Mouse (Mus musculus) cerebellum, adult 8-10 months (tissue): ENCODE results near the gene Adcy3.

ENCODE experiments used
- DNase-seq: peaks from one replicate; pipeline ENCODE4 v3.0.0; 2022

Gene Adcy3

DNA sequence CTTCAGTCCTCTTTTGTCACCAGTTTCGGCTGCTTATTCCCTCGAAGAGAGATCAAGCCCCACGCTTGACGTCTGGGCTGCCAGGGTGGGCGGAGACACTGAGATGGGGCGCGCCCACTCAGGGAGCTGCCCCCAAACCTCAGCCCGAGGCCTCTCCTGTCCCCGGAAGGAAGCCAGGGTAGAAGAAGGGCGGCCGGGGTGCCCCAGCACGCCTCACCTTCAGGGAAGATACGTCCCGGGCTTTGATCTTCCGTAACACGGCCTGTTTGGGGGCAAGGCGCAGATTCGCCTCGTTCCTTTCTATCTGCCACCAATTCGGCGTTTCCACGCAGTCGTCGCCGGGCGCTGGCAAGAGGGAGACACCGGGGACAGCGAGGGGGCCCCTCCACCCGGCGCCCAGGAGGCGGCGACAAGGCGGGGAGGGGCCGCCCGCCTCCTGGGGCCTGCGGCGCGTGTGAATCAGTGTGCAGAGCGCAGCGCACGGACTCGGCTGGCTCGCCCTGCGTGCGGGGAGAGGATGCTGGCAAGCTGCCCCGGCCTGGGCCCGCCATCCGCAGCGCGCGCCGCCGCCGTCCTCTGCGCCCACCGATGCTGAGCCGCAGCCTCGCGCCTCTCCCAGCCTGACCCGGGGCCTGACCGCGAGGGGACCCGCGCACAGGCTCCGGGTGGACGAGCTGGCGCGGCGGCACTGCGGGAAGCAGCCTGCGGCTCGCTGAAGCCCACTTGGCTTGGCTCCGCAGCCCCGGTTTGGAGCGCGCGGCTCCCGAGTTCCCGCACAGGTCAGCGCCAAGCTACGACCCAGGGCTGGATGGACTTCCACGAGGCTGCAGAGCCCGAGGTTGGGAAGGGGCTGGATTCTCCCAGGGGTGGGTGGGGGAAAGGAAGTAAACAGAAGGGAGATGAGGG, at the start of gene Adcy3:
TSS of gene Adcy3 (plus strand) at position 163 of the 906 bp plus-strand sequence.
- DNase-seq: peak; percentile 72

DNA sequence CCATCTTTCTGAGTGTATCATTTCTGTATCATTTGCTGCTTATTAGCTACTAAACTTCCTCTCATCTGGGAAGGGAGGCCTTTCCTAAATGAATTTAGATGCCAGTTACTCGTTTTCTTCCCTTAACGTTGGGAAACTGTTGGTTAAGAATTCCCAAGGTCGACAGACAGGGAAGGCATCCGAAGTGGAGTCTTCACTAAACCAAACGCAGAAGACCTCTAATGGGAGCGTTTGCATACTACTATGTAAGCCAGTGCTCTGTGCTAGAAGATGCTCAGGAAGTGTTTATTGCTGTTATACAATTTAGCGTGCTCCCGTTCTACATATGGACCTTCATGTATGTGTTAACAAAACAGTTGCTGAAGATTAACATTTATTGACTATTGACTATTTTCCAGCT, 49.5 kb upstream of the Adcy3 start:
- no peak for DNase-seq

DNA sequence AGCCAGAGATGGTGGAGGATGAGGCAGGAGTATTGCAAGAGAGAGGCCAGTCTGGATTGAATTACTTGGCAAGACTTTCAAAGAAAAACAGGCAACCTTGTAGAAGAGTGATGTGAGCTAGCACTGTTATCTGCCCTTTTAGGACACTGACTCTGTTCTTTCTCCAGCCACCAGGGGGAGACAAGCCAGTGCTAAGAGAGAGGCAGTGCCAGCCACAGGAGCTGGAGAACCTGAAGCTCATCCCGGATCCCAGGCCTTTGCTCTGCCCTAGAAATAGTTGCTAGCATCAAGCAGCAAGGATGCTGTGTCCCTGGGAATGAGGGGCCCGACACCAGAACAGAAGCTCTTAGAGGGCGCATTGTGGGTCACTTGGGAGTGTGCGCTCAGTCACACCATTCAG, 25.5 kb upstream of the Adcy3 start:
- DNase-seq: peak; percentile 79

DNA sequence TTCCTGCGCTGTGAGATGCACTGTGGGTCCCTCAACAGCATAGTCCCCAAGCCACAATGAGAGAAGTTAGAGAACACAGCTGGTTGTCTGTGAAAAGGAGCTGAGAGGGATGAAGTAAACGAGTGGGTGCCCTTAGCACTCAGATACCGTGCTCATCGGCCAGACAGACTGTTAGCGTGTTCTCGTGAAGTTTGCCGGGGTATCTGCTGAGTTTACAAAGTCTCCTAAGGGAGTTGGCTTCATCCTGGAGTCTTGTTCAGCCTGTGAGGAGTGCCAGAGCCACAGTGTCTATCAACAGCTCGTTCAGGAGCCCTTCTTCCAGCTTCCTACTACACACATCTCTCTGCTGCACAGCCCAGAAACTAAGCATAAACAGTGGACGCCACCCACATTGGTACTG, 16.8 kb upstream of the Adcy3 start:
- DNase-seq: no peak

DNA sequence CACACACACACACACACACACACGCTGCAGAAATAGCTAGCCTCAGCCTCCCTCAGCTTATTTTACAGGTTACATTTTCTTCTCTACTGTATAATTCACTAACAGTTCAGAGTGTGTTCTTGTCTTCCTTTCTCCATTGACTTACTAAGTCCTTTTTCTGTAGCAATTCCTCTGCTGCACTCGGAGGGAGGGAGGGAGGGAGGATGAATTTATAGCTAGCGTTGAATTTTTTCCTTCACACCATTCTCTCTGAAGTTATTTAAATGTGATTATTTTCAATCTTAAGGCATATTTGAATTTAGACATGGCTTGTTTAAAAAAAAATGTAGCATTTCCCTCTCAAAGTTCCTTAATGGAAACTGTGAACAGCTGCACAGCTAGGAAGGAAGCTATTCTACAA, 15.8 kb upstream of the Adcy3 start:
- no peak for DNase-seq

DNA sequence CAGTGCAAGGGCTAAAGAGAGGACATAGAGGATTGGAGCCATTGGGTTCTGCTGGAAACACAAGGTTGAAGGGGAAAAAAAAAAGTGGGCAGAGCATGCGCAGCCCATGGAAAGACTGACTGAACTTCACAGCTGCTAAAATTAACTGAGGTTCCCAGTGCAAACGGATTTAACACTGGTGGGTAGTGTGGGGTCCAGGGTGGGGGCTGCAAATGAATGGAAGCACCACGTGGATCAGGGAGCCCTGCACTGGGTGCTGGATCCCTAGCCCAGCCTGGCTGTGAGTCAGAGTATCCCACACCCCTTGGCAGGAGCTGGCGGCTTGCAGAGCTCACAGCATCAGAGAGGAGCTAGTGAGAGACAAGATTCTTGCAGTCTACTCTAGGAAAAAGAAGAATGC, 15.3 kb upstream of the Adcy3 start:
- DNase-seq: no peak

DNA sequence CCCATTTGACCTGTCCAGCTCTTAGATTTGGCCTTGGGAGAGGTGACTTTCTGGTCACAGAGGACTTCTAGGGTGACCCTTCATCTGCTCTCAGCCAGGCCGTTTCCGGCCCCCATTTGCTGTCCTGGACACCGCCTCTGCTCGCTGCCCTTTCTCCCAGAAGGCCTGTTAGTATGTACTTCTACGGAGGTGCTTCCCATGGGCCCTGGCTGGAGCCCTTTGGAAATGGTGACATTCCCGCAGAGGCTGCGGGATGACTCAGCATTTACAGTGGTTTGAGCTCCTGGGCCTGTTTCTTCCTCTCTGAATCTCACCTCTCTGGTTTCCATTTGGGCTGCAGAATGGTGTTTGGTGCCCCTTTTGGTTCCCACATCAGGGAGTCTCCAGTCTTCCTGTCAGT, 5.6 kb upstream of the Adcy3 start:
- DNase-seq: no peak

DNA sequence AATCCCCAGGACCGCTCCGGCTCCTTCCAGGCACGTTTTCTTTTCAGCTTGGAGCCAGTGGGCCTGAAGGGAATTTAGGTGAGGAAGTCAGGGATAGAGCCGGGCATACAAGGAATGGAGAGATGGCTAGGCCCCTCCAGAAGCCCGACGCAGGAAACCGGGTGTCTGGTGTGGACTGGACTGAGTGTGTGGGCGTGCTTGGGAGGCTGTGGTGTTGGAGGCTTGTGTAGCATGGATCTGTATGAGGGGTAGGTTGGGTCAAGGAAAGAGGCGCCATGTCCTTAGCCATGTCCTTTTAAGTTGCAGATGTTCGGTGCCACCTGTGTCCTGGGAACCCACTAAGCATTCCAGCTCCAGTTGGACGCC, 927 bp downstream of the Adcy3 start:
- no peak for DNase-seq

DNA sequence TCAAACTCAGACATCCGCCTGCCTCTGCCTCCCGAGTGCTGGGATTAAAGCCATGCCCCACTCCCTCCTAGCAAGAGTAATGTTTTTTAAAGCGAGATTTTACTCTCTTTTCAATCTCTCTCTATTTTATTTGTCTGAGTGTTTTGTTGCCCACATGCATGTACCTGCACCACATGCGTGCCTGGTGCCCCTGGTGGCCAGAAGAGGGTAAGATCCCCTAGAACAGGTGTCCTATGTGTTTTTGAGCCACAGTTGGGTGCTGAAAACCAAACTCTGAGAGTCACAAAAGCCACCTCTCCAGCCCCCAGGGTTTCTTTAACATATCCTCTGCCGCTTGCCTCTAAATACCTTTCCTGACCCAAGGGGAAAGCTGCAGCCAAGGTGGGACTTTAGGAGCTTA, 10.3 kb downstream of the Adcy3 start:
- no peak for DNase-seq

DNA sequence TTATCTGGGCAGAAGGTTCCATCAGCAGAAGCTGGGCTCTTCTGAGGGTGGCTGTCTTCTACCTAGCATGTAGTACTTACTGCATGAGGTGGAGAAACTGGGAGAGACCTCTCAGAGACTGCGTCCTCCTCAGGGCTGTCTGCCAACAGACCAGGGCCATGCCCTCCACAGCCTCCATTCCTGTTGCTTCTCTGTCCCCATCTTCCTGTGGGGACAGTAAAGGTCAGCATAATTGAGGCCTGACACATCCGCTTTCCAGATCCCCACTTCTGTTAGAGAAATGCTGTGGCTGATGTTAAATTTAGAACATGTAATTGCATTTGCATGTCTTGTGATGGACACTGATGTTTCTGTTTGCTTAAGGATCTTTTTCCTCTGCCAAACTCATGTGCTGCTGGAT, 18.0 kb downstream of the Adcy3 start:
- DNase-seq: no peak

DNA sequence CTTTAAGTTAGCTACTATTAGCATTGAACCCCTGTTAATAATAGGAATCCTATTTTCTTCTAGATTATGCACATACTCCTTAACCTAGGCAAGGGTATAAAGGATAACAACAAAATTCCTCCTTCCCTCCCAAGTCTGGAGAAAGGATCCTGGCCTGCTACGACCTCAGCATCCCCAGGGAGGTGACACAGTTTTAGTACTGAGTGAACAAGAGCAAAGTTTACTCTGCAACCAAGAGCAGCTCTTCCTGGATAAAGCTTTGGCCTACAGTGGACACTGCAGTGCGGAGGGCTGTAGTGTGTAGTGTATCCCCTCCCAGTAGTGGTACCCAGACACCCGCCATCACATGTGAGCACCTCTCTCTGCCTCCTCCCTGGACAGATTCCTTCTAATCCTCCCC, 19.1 kb downstream of the Adcy3 start:
- DNase-seq: no peak

DNA sequence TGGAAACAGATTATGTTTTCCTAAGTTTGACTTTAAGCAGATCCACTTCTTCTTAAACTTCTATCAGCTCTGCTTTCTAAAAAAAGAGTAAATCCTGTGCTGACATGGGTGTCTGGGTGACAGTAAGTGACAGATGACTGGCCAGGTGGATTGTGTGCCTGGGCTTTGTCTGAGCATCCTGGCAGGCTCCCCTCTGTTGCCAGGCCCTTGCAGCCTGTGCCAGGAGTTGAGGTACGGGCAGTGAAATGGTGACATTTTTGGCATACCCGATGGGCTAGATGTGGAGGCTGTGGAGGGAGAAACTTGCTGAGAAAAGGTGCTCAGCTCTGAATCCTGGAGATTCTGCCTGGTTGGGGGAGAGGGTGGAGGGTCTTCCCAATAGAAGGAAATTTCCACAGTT, 24.6 kb downstream of the Adcy3 start:
- DNase-seq: peak; percentile 81

DNA sequence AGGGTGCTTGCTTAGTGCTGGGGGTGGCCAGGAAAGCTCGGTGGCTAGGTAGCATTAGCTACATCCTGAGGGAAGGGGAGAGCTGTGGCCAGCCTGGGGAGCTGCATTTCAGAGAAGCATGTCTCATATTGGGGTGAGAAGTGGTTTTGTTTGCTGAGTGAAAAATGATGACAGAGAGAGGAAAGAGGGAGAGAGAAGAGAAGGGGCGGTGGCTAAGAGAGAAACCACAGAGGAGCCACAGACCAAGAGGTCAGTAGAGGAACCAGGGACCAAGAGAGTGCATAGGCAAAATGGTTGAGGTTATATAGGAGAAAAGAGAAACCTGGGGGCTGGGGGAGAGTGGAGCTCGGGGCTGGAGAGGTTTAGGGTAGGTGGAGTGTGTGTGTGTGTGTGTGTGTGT, 25.3 kb downstream of the Adcy3 start:
- DNase-seq: no peak

DNA sequence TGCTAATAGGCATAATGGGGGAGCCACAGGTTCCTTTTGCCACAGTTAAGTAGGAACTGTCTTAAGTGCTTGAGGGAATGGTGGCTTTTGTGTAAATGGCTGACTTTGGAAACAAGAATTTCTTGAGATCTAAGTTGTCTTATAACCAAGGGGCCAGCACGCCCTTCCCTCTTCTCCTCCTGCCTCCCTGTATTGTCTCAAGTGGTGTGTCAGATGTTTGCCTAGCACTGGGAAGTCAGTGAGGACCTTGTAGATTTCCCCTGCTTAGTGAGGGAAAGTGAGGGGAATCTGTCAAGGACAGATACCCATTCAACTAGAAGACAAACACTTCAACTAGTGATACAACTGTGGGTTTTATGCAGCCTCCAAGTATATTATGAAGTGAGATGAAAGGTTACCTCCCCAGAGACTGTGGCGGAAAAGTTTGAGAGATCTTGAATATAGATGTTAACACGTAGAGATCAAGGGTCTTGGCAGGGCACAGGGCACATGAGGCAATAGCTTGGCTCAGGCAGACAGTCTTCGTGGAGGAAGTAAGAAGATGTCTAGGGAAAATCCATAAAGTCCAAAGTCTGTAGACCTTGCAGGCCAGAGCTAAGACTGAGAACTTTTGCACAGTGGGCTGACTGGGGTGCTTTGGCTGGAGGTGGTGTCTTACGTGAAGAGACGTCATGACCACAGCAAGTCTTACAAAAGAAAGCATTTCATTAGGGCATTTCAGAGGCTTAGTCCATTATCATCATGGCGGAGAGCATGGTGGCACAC, 26.1 kb downstream of the Adcy3 start:
- no peak for DNase-seq

DNA sequence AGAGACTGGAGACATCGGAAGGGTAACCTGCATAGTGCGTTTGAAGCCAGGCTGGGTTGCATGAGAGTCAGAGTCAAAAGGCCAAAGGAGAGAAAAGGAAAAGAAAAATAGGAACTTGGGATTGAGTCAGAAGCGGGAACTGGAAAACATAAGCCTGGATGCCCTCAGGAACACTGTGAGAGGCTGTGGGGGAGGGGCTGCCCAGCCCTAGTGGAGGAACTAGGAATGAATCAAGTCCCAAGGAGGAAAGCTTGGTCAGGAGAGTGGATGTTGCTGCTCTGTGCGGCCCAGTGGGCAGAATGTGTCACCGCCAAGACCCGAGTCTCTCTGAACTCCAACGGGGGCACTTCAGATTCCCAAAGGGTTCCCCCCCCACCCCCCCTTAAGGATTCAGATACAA, 27.4 kb downstream of the Adcy3 start:
- DNase-seq: no peak

DNA sequence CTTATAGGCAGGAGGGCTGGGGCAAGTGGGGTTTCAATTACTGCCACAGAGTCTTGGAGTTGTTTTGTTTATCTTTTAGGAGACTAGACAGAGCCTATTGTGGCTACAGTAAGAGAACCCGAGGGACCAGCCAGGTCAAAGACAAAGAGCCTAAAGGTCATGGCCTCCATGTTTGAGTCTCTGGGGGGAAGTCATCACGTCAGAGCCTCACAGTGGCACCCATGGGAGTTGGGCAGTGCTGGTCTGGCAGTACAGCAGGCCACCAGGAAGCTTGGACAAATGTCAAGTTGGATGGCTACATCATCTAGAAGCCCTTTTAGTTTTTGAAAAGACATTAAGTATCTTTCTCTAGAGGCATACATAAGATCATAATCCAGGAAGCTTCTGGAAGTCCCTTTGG, 30.0 kb downstream of the Adcy3 start:
- DNase-seq: no peak

DNA sequence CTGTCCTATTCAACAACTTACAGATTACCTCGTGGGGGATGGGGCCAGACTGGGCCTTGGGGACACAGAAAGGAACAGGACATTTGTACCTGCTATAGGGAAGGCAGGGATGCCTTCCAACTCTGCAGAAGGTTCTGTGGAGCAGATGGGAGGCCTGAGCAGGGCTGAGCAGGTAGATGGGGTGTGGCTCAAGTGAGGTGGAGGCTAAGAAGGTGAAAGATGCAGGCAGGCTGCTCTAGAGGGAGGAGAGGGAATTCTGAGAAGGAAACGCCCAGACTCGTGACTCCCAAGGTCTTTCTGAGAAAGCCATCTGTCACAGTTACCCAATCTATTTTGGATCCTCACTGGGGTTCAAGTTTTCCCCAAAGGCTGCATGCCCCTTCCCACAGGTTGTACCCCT, 34.1 kb downstream of the Adcy3 start:
- DNase-seq: no peak

DNA sequence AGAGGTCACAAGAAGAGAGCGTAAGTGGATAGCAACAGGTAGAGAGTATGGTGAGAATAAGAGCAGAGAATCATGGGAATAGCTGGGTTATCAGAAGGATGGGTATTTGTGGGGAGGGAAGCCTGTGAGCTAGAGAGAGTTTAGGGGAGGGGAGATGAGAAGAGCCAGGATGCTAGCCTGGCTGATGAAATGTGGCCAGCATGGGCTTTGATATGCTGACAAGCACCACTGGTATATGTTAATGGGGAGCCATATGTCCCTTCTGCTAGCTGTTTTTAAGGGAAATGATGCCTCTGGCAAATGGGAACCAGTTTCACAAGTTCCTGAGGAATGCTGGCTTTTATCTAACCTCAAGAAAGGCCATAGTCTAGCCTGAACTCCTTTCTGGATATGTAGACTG, 36.2 kb downstream of the Adcy3 start:
- no peak for DNase-seq

DNA sequence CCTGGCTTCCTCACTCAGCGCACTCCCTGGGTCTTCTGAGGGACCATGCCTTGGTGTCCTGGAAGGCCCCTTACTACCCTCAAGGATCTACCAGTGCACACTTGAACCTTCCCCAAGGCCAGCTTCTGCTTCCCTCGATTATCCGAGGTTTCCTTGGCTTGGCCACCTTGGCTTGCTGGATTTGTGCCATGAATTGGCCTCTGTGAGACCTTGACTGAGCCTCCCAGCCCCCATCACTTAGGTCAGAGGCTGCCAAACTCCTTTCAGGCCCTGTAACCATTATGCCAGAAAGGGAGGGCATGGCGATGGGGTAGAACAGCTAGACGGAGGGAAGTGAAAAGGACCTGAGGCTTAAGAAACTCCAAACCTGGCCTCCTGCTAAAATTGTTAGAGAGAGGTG, 36.7 kb downstream of the Adcy3 start:
- DNase-seq: no peak

DNA sequence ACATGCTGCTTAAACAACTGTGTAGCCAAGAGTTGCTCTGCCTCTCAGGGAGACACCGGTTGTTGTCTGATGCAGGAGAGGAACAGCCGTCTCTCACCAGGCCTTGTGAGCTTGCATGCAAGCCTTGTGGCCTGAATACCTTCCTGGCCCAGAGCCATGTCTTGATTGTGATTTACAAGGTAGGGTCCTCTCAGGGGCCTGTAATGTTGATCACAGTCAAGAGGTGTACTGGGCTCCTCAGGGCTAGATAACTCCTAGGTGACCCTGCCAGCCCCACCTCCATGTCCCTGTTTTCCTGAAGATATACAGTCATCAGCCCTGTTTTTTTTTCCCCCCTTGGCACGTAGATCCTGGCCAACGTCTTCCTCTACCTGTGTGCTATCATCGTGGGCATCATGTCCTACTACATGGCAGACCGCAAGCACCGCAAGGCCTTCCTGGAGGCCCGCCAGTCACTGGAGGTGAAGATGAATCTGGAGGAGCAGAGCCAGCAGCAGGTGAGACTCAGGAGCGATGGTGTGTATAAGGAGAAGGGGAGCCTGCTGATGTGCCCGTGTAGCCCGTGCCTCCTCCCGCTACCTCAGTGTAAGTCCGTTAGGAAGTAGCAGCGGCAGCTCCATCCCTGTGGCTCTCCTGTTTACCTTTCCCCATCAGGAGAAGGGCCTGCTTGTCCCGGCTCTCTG, 40.3 kb downstream of the Adcy3 start:
- DNase-seq: peak; percentile 64

DNA sequence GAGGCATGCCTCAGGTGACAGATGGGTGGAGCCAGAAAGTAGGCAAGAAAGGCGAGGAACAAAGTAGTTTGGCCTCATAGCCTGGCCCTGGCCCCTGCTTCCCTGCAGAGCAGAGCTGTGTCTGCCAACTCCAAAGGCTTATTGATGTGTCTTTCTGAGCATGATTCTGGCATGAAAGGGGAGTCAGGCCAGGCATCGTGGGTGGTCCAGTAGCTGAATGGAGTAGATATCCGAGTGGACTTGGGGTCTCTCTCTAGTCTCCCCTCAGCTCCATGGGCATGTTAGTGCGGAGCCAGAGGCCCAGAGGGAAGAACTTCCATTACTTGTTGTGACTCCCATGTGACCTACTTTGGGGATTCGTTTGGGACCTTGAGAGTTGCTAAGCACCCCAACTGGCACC, 45.9 kb downstream of the Adcy3 start:
- no peak for DNase-seq

DNA sequence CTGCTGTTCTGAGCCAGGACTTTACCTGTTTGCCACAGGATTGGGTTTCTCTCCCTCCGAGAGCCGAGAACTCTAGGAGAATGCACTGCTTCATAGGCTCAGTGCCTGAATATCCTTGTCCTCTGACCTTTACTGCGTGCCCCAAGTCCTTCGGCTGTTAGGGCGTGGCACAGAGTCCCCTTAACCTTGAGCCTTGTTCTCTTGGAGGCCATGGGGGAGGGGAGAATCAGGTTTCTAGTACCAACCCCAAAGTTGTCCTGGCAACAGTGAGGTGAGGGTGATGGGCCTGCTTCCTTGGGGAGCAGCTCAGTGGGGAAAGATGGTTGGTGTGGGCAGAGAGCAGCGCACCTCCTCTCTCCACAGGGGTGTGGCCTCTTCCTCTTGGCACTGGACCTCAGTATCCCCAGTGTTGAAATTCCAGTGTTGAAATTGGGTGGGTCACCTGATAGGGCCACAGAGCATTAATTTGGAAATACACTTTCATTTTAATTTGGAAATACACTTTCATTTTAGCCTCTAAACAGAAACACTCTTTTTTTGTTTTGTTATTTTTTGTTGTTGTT, 46.8 kb downstream of the Adcy3 start:
- no peak for DNase-seq

DNA sequence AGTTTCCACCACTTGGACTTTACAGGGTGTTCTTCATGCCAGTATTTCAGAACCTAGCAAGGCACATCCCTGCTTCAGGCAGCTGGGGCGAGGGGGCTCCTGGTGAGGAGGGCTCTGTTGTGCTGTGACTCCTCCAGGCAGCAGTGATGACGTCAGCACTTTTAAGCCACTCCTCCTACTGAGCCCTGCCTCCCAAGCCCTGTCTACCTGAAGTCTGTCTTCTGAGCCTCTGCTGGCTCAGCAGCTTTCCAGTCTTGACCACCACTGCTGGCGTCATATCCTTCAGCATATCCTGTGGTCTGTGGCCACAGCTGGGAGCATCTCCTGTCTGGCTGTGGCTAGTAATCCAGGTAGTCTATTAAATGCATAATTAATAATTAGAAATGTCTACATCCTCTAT, 47.6 kb downstream of the Adcy3 start:
- no peak for DNase-seq

DNA sequence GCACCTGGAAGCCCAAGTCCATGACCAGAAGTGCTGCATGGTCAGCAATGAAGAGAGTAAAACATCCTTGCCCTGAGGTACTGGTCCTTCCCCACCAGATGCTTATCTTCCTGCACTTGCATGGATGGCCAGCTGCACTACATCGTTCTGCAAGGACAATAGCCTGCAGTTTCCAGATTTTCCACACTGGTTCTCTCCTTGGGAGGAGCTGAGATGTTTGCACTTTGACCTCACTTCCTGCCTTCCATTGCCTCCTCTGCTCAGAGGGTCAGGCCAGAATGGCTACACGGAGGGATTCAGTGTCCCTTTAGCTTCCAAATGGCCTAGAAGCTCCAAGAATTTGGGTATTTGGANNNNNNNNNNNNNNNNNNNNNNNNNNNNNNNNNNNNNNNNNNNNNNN, 51.7 kb downstream of the Adcy3 start:
- no peak for DNase-seq
